8 mouse cellular contexts compared by ENCODE assay signal in genomic region chr5:125215930-125216459, GRCm38 (mm10). TPM values are rescaled to one million over a fixed set of nuclear protein-coding genes. Genes with fewer than 3 reads are reported as not detected.
DNase-seq lines count a peak whose midpoint lies in the region; ATAC-seq and TF ChIP-seq lines count a peak whose summit lies in the region.

No protein-coding gene starts in this region.

- intact Hi-C loops in heart, postnatal 36 days (cut with DNase I): no loop called here

- WGBS in lung, postnatal 0 days: 8% methylated on average over 22 of the region's 24 CpGs

- H3K9ac ChIP-seq in lung, postnatal 0 days (replicated peaks; ENCODE audit: low read depth): no peak overlapping the region

- no peaks in the 10 kb centered on the region for H3K36me3 ChIP-seq in lung, postnatal 0 days (ENCODE audit: insufficient read depth, low read length)

- ATAC-seq in frontal cortex, adult (ENCODE audit: low TSS enrichment): peak; percentile 94
- peak; percentile 77 for ATAC-seq in lung, postnatal 0 days
- no peak for ATAC-seq in megakaryocyte, adult 5-6 weeks (ENCODE audit: poor library complexity, severe bottlenecking)

- no peak for TF ChIP-seq EP300 in lung, postnatal 0 days (IDR thresholded peaks at IDR 0.05)

- peaks cover 11% of the 10 kb centered on the region; the same call in 1 of the 2 replicates for H3K4me1 ChIP-seq in lung, postnatal 0 days (ENCODE audit: insufficient read depth, low read depth, low read length)

- H3K9me3 ChIP-seq in lung, postnatal 0 days (ENCODE audit: low read length): no peaks in the 10 kb centered on the region

- peak; percentile 18 for DNase-seq in WW6 (ENCODE audit: low read depth, low spot score)
- peak; percentile 88 for DNase-seq in cerebellum, adult 9-11 months
- peak; percentile 58 to 59 for DNase-seq in heart, postnatal 36 days
- peak; percentile 90 for DNase-seq in layer of hippocampus, postnatal 10 days (ENCODE audit: low spot score in 2 of 2)
- peak; percentile 60 for DNase-seq in lung, postnatal 0 days (ENCODE audit: low spot score)
- peak; percentile 90 for DNase-seq in right cerebral cortex, postnatal 14 days

- peak overlapping the region; percentile 42 for H3K4me2 ChIP-seq in lung, postnatal 0 days (replicated peaks; ENCODE audit: low read depth, low read length)

- no peak overlapping the region for H3K27ac ChIP-seq in lung, postnatal 0 days (ENCODE audit: low read length)

- no peak for TF ChIP-seq CTCF in lung, postnatal 0 days (IDR thresholded peaks at IDR 0.05)

- no peaks in the 10 kb centered on the region for H3K27me3 ChIP-seq in lung, postnatal 0 days (replicated peaks; ENCODE audit: insufficient read depth, low read length)

- H3K4me3 ChIP-seq in lung, postnatal 0 days (ENCODE audit: low read depth, low read length): no peak overlapping the region

RNA-seq across cellular contexts. Expression of gene Ncor2, which starts 37.0 kb away (rescaled TPM):
- 10 to 100 TPM; 70.5 to 74.8 TPM for total RNA-seq in heart, postnatal 36 days (2021)
- 100 to 1,000 TPM; 171 to 187 TPM for total RNA-seq in layer of hippocampus, postnatal 10 days (2021)
- 20.2 and 23.9 TPM in 2 replicates for polyA plus RNA-seq in lung, postnatal 0 days (2015; fragmentation: Nextera tagmentation; extraction: Ambion mirVana)
- total RNA-seq in megakaryocyte, adult 5-6 weeks (2015): 87.7 and 107 TPM in 2 replicates
- 15.0 and 21.5 TPM in 2 replicates for total RNA-seq in megakaryocyte, adult 5-6 weeks (2017)

Comparison
In these comparisons a context has a peak if more than half of its experiments do, and no peak if none do; other contexts are left out.
1. DNase-seq: peak in every context shown above with its lines; median percentile 90 in layer of hippocampus, postnatal 10 days; 90 in right cerebral cortex, postnatal 14 days; 88 in cerebellum, adult 9-11 months; 60 in lung, postnatal 0 days; 58 in heart, postnatal 36 days; 18 in WW6.